Mouse (Mus musculus) lung, embryonic 14.5 days (tissue): ENCODE data around the gene Slc44a2. TPM values are rescaled to one million over a fixed set of nuclear protein-coding genes. Genes with fewer than 3 reads are reported as not detected.

ENCODE experiments used
- ATAC-seq: fragments of 200-750 bp; cut with Nextera tagmentation; 2 replicates; pipeline ENCODE4 v1.8.0; 2017; ENCODE audit warnings: mild to moderate bottlenecking, moderate TSS enrichment, moderate library complexity; ENCODE audit not compliant: insufficient read depth
- DNase-seq: peaks from one replicate; pipeline ENCODE4 v3.0.0-alpha.2; 2015
- H3K27ac ChIP-seq: fragments of 300-500 bp; sonication (generic); 2 replicates; pipeline ENCODE4 v1.5.1; 2014; ENCODE audit warnings: low read depth, mild to moderate bottlenecking, moderate library complexity
- H3K27me3 ChIP-seq: fragments of 300-500 bp; sonication (generic); 2 replicates; pipeline ENCODE4 v1.6.1; 2014; ENCODE audit warnings: low read length, control low read depth; ENCODE audit not compliant: insufficient read depth
- H3K36me3 ChIP-seq: fragments of 300-500 bp; sonication (generic); 2 replicates; pipeline ENCODE4 v1.6.1; 2014; ENCODE audit warnings: control low read depth; ENCODE audit not compliant: insufficient read depth
- H3K4me1 ChIP-seq: fragments of 300-500 bp; sonication (generic); 2 replicates; pipeline ENCODE4 v1.6.1; 2014; ENCODE audit warnings: antibody characterized with exemption, control low read depth; ENCODE audit not compliant: insufficient read depth
- H3K4me2 ChIP-seq: fragments of 300-500 bp; sonication (generic); 2 replicates; pipeline ENCODE4 v1.6.1; 2014; ENCODE audit warnings: mild to moderate bottlenecking
- H3K4me3 ChIP-seq: fragments of 300-500 bp; sonication (generic); 2 replicates; pipeline ENCODE4 v1.5.1; 2014; ENCODE audit warnings: low read depth, low read length
- H3K9ac ChIP-seq: fragments of 300-500 bp; sonication (generic); 2 replicates; pipeline ENCODE4 v1.6.1; 2014
- H3K9me3 ChIP-seq: fragments of 300-500 bp; sonication (generic); 2 replicates; pipeline ENCODE4 v1.6.1; 2016; ENCODE audit warnings: low read depth, low read length, control low read depth
- CTCF ChIP-seq: IDR thresholded peaks from 2 replicates; pipeline ENCODE4 v1.5.1; 2016; ENCODE audit warnings: antibody characterized with exemption, low read depth
- WGBS: fragments of 180-500 bp; shearing (Covaris S2); extraction: QIAGEN DNeasy Blood & Tissue Kit; methylation state at CpG from one replicate; pipeline ENCODE4 v1.1.7; 2014; 5-methylcytosine and 5-hydroxymethylcytosine counted together
- polyA plus RNA-seq: library from polyadenylated mRNA; unstranded; fragments of >200 nt; fragmentation: Nextera tagmentation; extraction: Ambion mirVana; gene quantifications from 2 replicates; pipeline ENCODE4 v1.2.1, GENCODE M21; 2014

Slc44a2 gene
- polyA plus RNA-seq, 1 experiment from 2014 or later, result 122 TPM

GRCm38 (mm10) chr9:21324269-21324668 lies 3.8 kb downstream of the Slc44a2 start:
- H3K36me3 ChIP-seq, result 0 out of 2 replicates have a peak, but pooled peaks cover 5% of the 10 kb centered on the region
- no peak overlapping the region for H3K4me2 ChIP-seq
- no peak for ATAC-seq
- H3K27ac ChIP-seq, result no peak overlapping the region
- H3K9ac ChIP-seq, result no peak overlapping the region
- H3K9me3 ChIP-seq, result no peaks in the 10 kb centered on the region
- TF ChIP-seq CTCF, result no peak
- WGBS, result 84% methylated on average over 11 of the region's 11 CpGs
- H3K27me3 ChIP-seq, result no peaks in the 10 kb centered on the region
- peaks cover 7% of the 10 kb centered on the region; the same call in 1 of the 2 replicates for H3K4me1 ChIP-seq
- H3K4me3 ChIP-seq, result no peak overlapping the region
- DNase-seq, result no peak

GRCm38 (mm10) chr9:21327569-21327968 lies 7.1 kb downstream of the Slc44a2 start:
- H3K36me3 ChIP-seq, result 0 out of 2 replicates have a peak, but pooled peaks cover 5% of the 10 kb centered on the region
- no peaks in the 10 kb centered on the region for H3K27me3 ChIP-seq
- TF ChIP-seq CTCF, result no peak
- DNase-seq (no peak), ATAC-seq (no peak)
- no peak overlapping the region for H3K4me2 ChIP-seq
- no peak overlapping the region for H3K27ac ChIP-seq
- H3K4me1 ChIP-seq, result peaks cover 3% of the 10 kb centered on the region; the same call in 1 of the 2 replicates
- H3K4me3 ChIP-seq, result no peak overlapping the region
- no peak overlapping the region for H3K9ac ChIP-seq
- whole genome bisulfite sequencing, result 71% methylated on average over 3 of the region's 3 CpGs
- H3K9me3 ChIP-seq, result no peaks in the 10 kb centered on the region

- no peak for TF ChIP-seq CTCF
- WGBS, result 75% methylated on average over 3 of the region's 3 CpGs
- no peak overlapping the region for H3K4me2 ChIP-seq
- no peak overlapping the region for H3K27ac ChIP-seq
- H3K9me3 ChIP-seq, result no peaks in the 10 kb centered on the region
- no peak for ATAC-seq
- H3K9ac ChIP-seq, result no peak overlapping the region
- H3K4me3 ChIP-seq, result no peak overlapping the region
- peaks cover 4% of the 10 kb centered on the region; the same call in 1 of the 2 replicates for H3K4me1 ChIP-seq
- H3K36me3 ChIP-seq, result 0 out of 2 replicates have a peak, but pooled peaks cover 5% of the 10 kb centered on the region
- no peaks in the 10 kb centered on the region for H3K27me3 ChIP-seq
- no peak for DNase-seq
Measured at GRCm38 (mm10) chr9:21328041-21328440, 7.5 kb downstream of the Slc44a2 start.

- DNase-seq, result peak; percentile 68
- Histone ChIP-seq H3K9ac (no peak overlapping the region), H3K27ac (no peak overlapping the region)
Measured at GRCm38 (mm10) chr9:21329041-21329440, 8.5 kb downstream of the Slc44a2 start.

GRCm38 (mm10) chr9:21329699-21330289 lies 9.3 kb downstream of the Slc44a2 start:
- Histone ChIP-seq H3K9ac (no peak overlapping the region), H3K36me3 (0 out of 2 replicates have a peak, but pooled peaks cover 2% of the 10 kb centered on the region), H3K4me2 (no peak overlapping the region), H3K27ac (peak overlapping the region; percentile 46), H3K4me1 (peaks cover 9% of the 10 kb centered on the region), H3K27me3 (no peaks in the 10 kb centered on the region), H3K9me3 (no peaks in the 10 kb centered on the region), H3K4me3 (no peak overlapping the region)
- DNase-seq, result no peak
- whole genome bisulfite sequencing, result 85% methylated on average over 10 of the region's 10 CpGs
- no peak for TF ChIP-seq CTCF
- no peak for ATAC-seq

More at GRCm38 (mm10) chr9:21329041-21329440, 8.5 kb downstream of the Slc44a2 start:
- Histone ChIP-seq H3K9me3 (no peaks in the 10 kb centered on the region), H3K36me3 (0 out of 2 replicates have a peak, but pooled peaks cover 5% of the 10 kb centered on the region), H3K4me2 (no peak overlapping the region), H3K4me3 (no peak overlapping the region), H3K27me3 (no peaks in the 10 kb centered on the region), H3K4me1 (peaks cover 9% of the 10 kb centered on the region)
- no peak for TF ChIP-seq CTCF
- ATAC-seq, result no peak
- 19% methylated on average over 3 of the region's 5 CpGs for WGBS

GRCm38 (mm10) chr9:21331365-21332140 lies 11.1 kb downstream of the Slc44a2 start:
- Histone ChIP-seq H3K4me1 (peaks cover 9% of the 10 kb centered on the region), H3K27ac (peak overlapping the region; percentile 86)

More at GRCm38 (mm10) chr9:21331365-21332140, 11.1 kb downstream of the Slc44a2 start:
- H3K36me3 ChIP-seq, result no peaks in the 10 kb centered on the region
- WGBS, result 80% methylated on average over 12 of the region's 12 CpGs
- no peak for DNase-seq
- H3K9me3 ChIP-seq, result no peaks in the 10 kb centered on the region
- H3K9ac ChIP-seq, result no peak overlapping the region
- no peak overlapping the region for H3K4me2 ChIP-seq
- TF ChIP-seq CTCF, result no peak
- no peak overlapping the region for H3K4me3 ChIP-seq
- H3K27me3 ChIP-seq, result no peaks in the 10 kb centered on the region
- ATAC-seq, result no peak
